Mouse (Mus musculus): Measurements from ENCODE around the gene Tlnrd1. TPM values are rescaled to one million over a fixed set of nuclear protein-coding genes. Genes with fewer than 3 reads are reported as not detected.

Gene Tlnrd1
- polyA plus RNA-seq, 1 experiment, result 3.2 TPM

DNA sequence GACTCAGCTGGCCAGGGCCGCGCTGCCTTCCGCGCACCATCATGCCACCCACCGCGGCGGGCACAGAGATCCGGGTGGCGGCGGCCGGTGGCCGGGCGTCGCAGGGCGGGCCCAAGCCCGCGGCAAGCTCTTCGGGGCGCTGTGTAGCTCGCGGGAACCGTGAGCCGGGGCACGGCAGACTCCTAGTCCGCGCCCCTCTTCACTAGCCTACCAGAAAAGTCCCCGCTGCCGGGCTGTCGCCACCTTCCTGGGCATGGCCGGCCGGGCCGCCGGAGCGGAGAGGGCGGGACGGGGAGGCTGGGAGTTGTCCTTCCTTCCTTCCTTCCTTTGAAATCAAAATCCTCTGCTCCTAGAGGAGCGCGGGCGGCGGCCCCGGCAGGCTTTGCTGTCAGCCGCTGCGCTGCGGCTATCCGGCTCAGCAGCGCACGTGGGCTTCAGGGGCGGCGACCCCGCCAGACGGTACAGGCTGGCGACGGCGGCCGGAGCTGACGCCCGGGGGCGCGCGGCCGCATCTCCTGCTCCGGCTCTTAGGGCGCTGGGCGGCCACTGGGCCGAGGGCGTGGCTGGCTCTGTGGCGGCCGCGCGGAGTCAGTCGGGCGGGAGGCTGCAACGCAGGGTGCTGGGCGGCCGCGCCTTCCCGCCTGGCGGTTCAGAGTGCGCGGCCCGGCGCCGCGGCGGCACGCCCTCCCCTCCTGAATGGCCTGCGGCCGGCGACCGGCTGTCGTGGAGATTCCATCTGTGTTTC lies 657 bp downstream of the Tlnrd1 start:
- Histone ChIP-seq H3K4me3 (ENCODE audit: control insufficient read depth, low read depth, low read length) (peak overlapping the region; percentile 85), H3K4me1 (ENCODE audit: control insufficient read depth, insufficient read depth, low read length) (peaks cover 8% of the 10 kb centered on the region; the same call in 1 of the 2 replicates), H3K27me3 (ENCODE audit: control insufficient read depth, insufficient read depth, low read length) (no peaks in the 10 kb centered on the region), H3K36me3 (ENCODE audit: control insufficient read depth, insufficient read depth, low read length) (no peaks in the 10 kb centered on the region), H3K27ac (ENCODE audit: control insufficient read depth, insufficient read depth, low read depth, low read length) (peak overlapping the region; percentile 58)
- TF ChIP-seq POLR2A (IDR thresholded peaks at IDR 0.05; ENCODE audit: control insufficient read depth, low read depth, low read length) (peak; percentile 44), CTCF (IDR thresholded peaks at IDR 0.05; ENCODE audit: control insufficient read depth, insufficient read depth, insufficient replicate concordance, low read depth, low read length) (no peak)

DNA sequence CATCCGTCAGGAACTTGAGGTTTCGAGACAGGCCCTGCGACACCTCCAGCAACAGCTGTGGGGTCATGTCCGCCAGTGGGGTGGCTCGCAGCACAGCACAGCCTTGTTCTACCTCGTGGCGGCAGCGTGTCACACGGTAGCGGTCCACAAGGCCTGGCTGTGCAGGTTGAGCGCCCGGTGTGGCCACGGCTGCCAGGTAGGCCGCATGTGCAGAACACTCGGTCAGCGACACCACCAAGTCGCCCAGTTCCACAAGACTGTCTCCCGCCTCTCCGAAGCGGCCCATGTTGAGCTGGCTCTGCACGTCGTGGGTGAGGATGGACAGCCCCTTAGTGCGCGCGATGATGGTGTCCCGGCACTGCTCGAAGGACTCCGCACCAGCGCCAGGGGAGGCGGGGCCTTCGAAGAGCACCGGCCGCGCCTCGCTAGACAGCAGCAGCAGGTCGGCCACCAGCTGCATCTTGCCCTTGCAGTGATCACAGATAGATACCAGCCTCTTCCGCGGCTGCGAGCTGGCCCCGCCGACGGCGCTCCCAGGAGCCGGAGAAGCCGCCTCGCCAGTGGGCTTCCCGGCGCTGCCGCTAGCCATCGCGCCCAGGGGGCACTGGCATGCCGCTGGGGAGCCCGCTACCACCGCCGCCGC lies 1.4 kb downstream of the Tlnrd1 start:
- H3K36me3 ChIP-seq (ENCODE audit: control insufficient read depth, insufficient read depth, low read length), result no peaks in the 10 kb centered on the region
- peak overlapping the region; percentile 85 for H3K4me3 ChIP-seq (ENCODE audit: control insufficient read depth, low read depth, low read length)
- H3K27ac ChIP-seq (ENCODE audit: control insufficient read depth, insufficient read depth, low read depth, low read length), result peak overlapping the region; percentile 58
- TF ChIP-seq CTCF (IDR thresholded peaks at IDR 0.05; ENCODE audit: control insufficient read depth, insufficient read depth, insufficient replicate concordance, low read depth, low read length) (no peak), POLR2A (IDR thresholded peaks at IDR 0.05; ENCODE audit: control insufficient read depth, low read depth, low read length) (no peak)
- H3K27me3 ChIP-seq (ENCODE audit: control insufficient read depth, insufficient read depth, low read length), result no peaks in the 10 kb centered on the region
- H3K4me1 ChIP-seq (ENCODE audit: control insufficient read depth, insufficient read depth, low read length), result peaks cover 8% of the 10 kb centered on the region; the same call in 1 of the 2 replicates

DNA sequence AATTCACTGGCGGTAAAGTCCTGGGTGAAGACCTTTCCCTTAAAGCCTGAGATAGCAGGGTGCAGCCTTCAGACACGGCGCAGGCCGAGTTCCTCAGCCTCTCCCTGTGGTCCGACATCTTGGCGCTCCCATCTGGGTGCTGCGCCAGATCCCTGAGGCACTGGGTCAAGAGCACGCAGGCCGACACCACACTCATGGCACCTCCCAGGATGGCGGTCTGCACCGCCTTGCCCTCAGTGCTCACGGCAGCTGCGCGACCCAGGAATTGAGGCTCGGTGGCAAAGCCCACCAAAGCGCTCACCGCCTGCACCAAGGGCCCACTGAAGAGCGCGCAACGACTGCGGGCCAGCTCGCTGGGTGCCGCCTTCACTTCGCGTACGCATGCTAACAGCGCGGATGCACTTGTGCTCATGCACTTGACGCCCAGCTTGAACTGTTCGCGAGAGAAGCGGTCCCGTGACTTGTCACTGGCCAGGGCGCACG lies 1.9 kb downstream of the Tlnrd1 start:
- H3K4me3 ChIP-seq (ENCODE audit: control insufficient read depth, low read depth, low read length), result peak overlapping the region; percentile 85
- H3K27ac ChIP-seq (ENCODE audit: control insufficient read depth, insufficient read depth, low read depth, low read length), result no peak overlapping the region
- no peaks in the 10 kb centered on the region for H3K27me3 ChIP-seq (ENCODE audit: control insufficient read depth, insufficient read depth, low read length)
- peaks cover 8% of the 10 kb centered on the region; the same call in 1 of the 2 replicates for H3K4me1 ChIP-seq (ENCODE audit: control insufficient read depth, insufficient read depth, low read length)
- TF ChIP-seq POLR2A (IDR thresholded peaks at IDR 0.05; ENCODE audit: control insufficient read depth, low read depth, low read length), result no peak
- no peak for TF ChIP-seq CTCF (IDR thresholded peaks at IDR 0.05; ENCODE audit: control insufficient read depth, insufficient read depth, insufficient replicate concordance, low read depth, low read length)
- no peaks in the 10 kb centered on the region for H3K36me3 ChIP-seq (ENCODE audit: control insufficient read depth, insufficient read depth, low read length)

DNA sequence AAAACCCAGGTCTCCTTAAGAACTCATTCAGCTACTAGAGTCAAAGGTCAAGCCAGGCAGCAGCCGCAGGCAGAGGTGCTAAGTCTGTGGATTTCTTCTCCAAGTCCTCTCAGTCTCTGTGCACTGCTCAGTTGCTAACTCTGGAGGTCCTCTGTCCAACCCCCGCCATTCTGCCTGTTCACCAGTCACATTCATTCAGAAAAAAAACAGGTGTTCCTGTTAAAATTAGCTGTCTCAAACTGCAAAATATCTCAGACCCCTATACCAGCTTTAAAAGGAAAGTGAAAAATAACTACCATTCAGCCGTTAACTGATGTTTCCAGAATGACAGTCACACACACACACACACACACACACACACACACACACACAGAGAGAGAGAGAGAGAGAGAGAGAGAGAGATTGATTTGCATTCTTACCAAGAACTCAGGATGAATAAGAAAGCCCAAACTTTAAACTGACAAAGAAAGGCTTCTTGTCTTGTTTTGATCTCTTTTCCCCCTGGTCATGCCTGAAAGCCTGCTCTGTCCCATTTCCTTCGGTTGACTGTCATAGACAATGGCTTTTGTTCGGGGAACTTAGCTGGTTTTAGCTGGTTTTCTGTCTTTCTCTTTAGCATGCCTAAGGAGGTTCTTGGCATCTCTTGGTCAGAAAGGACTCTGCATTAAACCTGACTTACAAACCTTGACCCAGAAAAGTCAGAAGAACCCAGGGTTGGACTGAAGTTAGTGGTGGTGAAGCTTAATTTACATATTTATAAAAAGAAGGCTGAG lies 5.2 kb downstream of the Tlnrd1 start:
- no peaks in the 10 kb centered on the region for H3K36me3 ChIP-seq (ENCODE audit: control insufficient read depth, insufficient read depth, low read length)
- H3K27ac ChIP-seq (ENCODE audit: control insufficient read depth, insufficient read depth, low read depth, low read length), result no peak overlapping the region
- H3K27me3 ChIP-seq (ENCODE audit: control insufficient read depth, insufficient read depth, low read length), result no peaks in the 10 kb centered on the region
- TF ChIP-seq POLR2A (IDR thresholded peaks at IDR 0.05; ENCODE audit: control insufficient read depth, low read depth, low read length) (no peak), CTCF (IDR thresholded peaks at IDR 0.05; ENCODE audit: control insufficient read depth, insufficient read depth, insufficient replicate concordance, low read depth, low read length) (no peak)
- H3K4me1 ChIP-seq (ENCODE audit: control insufficient read depth, insufficient read depth, low read length), result peaks cover 6% of the 10 kb centered on the region; the same call in 1 of the 2 replicates
- no peak overlapping the region for H3K4me3 ChIP-seq (ENCODE audit: control insufficient read depth, low read depth, low read length)

DNA sequence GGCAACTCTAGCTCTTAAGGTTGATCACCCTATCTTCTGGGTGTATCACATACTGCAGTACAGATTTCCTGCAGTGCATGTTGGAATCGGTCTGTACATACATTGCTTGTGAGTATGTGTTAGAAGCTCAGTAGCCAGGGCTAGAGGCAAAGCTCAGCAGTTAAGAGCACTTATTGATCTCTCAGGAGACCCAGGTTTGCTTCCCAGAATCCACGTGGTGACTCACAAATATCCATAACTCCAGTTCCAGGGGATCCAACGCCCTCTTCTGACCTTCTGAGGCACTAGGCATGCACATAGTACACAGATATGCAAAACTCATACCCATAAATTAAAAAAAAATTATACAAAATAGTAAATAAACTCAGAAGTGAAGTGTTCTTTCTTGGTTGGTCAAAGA lies 7.0 kb downstream of the Tlnrd1 start:
- H3K36me3 ChIP-seq (ENCODE audit: control insufficient read depth, insufficient read depth, low read length), result no peaks in the 10 kb centered on the region
- no peaks in the 10 kb centered on the region; the same call in 1 of the 2 replicates for H3K4me1 ChIP-seq (ENCODE audit: control insufficient read depth, insufficient read depth, low read length)
- no peaks in the 10 kb centered on the region for H3K27me3 ChIP-seq (ENCODE audit: control insufficient read depth, insufficient read depth, low read length)

DNA sequence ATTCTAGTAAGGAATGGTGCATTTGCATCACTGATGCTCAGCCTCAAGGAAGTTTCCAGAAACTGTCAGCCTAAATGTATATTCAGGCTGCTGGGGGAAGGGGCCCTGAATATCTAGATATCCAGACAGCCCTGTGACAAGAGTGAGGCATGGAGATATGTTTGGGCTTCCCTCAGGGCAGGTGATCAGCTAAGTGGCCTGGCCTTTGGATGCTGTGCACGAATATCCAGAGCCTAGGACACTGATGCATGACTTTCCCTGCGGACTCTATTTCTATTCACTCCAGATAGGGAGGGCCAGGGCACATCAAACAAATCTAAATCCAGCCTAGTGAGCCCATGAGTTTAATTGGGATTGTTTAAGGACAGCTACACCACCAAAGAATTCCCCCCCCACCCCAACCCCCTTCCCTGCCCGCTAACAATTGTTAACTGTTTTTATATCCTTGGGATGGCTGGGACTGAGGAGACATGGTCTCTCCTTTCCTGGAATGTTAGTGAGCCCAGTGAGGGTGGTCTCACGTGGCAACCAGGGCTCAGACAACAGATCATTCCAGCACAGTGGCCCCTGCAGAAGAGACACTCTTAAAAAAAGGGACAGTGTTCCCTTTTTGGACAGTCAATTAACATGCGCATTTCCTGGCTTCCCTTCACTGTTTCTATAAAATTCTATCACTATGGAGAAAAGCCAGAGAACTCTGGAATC lies 14.1 kb downstream of the Tlnrd1 start:
- Histone ChIP-seq H3K36me3 (ENCODE audit: control insufficient read depth, insufficient read depth, low read length) (no peaks in the 10 kb centered on the region), H3K4me1 (ENCODE audit: control insufficient read depth, insufficient read depth, low read length) (no peaks in the 10 kb centered on the region), H3K27ac (ENCODE audit: control insufficient read depth, insufficient read depth, low read depth, low read length) (no peak overlapping the region), H3K27me3 (ENCODE audit: control insufficient read depth, insufficient read depth, low read length) (no peaks in the 10 kb centered on the region), H3K4me3 (ENCODE audit: control insufficient read depth, low read depth, low read length) (peak overlapping the region; percentile 43)
- TF ChIP-seq POLR2A (IDR thresholded peaks at IDR 0.05; ENCODE audit: control insufficient read depth, low read depth, low read length) (no peak), CTCF (IDR thresholded peaks at IDR 0.05; ENCODE audit: control insufficient read depth, insufficient read depth, insufficient replicate concordance, low read depth, low read length) (no peak)

More for the DNA sequence above, 7.0 kb downstream of the Tlnrd1 start:
- TF ChIP-seq CTCF (IDR thresholded peaks at IDR 0.05; ENCODE audit: control insufficient read depth, insufficient read depth, insufficient replicate concordance, low read depth, low read length), result no peak
- no peak for TF ChIP-seq POLR2A (IDR thresholded peaks at IDR 0.05; ENCODE audit: control insufficient read depth, low read depth, low read length)
- H3K27ac ChIP-seq (ENCODE audit: control insufficient read depth, insufficient read depth, low read depth, low read length), result no peak overlapping the region
- peak overlapping the region; percentile 27; the same call in 1 of the 2 replicates for H3K4me3 ChIP-seq (ENCODE audit: control insufficient read depth, low read depth, low read length)
